9 mouse cellular contexts compared by ENCODE assay signal in the genomic region with DNA sequence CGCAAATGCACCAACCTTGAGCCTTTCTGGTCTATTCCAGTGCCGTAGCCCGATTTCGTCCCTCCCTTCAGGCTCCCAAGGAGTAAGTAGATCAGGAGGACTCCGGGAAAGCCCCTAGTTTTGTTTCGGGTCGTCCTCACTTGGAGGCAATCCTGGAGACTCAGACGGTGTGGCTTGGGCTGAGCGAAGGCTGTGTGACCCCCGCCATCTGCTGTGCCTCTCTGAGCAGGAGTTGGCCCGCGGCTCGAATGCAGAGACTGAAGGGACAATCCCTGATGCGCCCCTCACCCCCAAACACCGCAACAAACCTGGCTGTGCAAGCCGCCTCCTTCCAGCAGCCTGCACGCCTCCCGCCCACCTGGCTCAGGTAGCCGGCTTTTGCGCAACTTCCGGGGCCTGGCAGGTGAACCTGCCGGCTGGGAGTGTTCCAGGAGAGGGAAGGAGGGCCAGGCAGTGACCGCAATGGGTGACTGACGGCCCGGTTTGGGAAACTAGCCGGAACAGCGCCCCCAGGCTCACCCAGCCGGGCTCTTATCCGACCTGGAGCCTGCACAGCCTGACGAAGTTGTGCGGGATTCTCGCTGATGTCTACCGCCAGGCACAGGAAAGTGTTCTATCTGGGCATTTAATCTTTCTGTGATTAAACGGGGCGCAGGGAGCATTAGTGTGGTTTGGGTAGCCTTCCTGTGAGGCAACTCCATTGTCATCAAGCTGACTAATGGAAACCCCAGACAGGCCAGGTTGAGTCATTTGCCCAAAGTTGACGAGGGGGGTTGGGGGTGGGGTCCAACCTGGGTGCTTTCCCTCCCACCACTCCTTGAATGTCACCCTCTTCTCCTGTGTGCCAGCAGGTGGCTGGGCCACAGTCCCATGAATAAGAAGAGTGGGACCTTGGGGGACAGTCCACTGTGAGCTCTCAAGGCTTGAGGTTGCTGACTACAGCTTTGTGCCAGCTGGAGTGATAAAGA. TPM values are rescaled to one million over a fixed set of nuclear protein-coding genes. Genes with fewer than 3 reads are reported as not detected.
DNase-seq lines count a peak whose midpoint lies in the region; ATAC-seq and TF ChIP-seq lines count a peak whose summit lies in the region.
"Had no signal": no experiment of that assay in that cellular context is flagged by ENCODE, and none has a peak within 500 bp of the region (broad histone marks: within the 10 kb centered on the region; RNA-seq: fewer than 3 reads in every experiment).

No protein-coding gene starts in this region.

- H3K27me3 ChIP-seq in intestine, embryonic 15.5 days (replicated peaks), result no peaks in the 10 kb centered on the region

- peak overlapping the region; percentile 68 for H3K4me2 ChIP-seq in intestine, embryonic 15.5 days (replicated peaks)

- TF ChIP-seq CTCF in lung, adult 2 months (IDR thresholded peaks at IDR 0.05; ENCODE audit: insufficient read depth, low read length), result no peak
- no peak for TF ChIP-seq CTCF in olfactory bulb, adult 2 months (IDR thresholded peaks at IDR 0.05; ENCODE audit: insufficient read depth, low read depth, low read length)

- 18% methylated on average over 36 of the region's 36 CpGs for WGBS in intestine, embryonic 15.5 days
- WGBS in lung, adult 2 months, result 32% methylated on average over 36 of the region's 36 CpGs
- WGBS in olfactory bulb, adult 2 months, result 38% methylated on average over 36 of the region's 36 CpGs

- H3K9ac ChIP-seq in intestine, embryonic 15.5 days, result peak overlapping the region; percentile 23; the same call in 1 of the 2 replicates

- no peaks in the 10 kb centered on the region for H3K9me3 ChIP-seq in intestine, embryonic 15.5 days

- peak; percentile 47 for DNase-seq in ovary, postnatal 36 days (ENCODE audit: low spot score)
- DNase-seq in ovary, adult 18-20 months (ENCODE audit: low spot score), result no peak
- DNase-seq in embryo, embryonic 9.5 days (ENCODE audit: extremely low spot score), result peak; percentile 48
- DNase-seq in lung, adult 2 months, result peak; percentile 88
- no peak for DNase-seq in frontal cortex, postnatal 25 days (ENCODE audit: low spot score in 2 of 2)
- no peak for DNase-seq in right cerebral cortex, postnatal 25 days

- peak overlapping the region; percentile 29 for H3K4me3 ChIP-seq in intestine, embryonic 15.5 days (replicated peaks)
- peak overlapping the region; percentile 59 for H3K4me3 ChIP-seq in lung, adult 2 months (replicated peaks; ENCODE audit: extremely low read depth, low read depth, low read length)
- H3K4me3 ChIP-seq in olfactory bulb, adult 2 months (ENCODE audit: insufficient read depth, low read depth, low read length), result 0 out of 2 replicates have a peak overlapping the region, but pooled peaks have one; percentile 4
- H3K4me3 ChIP-seq: erythroblast, embryonic 14.5 days had no signal

- no peaks in the 10 kb centered on the region for H3K36me3 ChIP-seq in intestine, embryonic 15.5 days

- H3K27ac ChIP-seq in intestine, embryonic 15.5 days, result peak overlapping the region; percentile 22
- no peak overlapping the region for H3K27ac ChIP-seq in olfactory bulb, adult 2 months (ENCODE audit: insufficient read depth, low read depth, low read length)

- H3K4me1 ChIP-seq in intestine, embryonic 15.5 days (replicated peaks), result peaks cover 65% of the 10 kb centered on the region
- peaks cover 41% of the 10 kb centered on the region for H3K4me1 ChIP-seq in lung, adult 2 months (ENCODE audit: control insufficient read depth, insufficient read depth, low read length)
- H3K4me1 ChIP-seq in olfactory bulb, adult 2 months (ENCODE audit: control insufficient read depth, insufficient read depth, low read length), result peaks cover 41% of the 10 kb centered on the region

- TF ChIP-seq POLR2A in lung, adult 2 months (IDR thresholded peaks at IDR 0.05; ENCODE audit: borderline replicate concordance, extremely low read depth, low read depth, low read length), result no peak
- TF ChIP-seq POLR2A in olfactory bulb, adult 2 months (IDR thresholded peaks at IDR 0.05; ENCODE audit: insufficient read depth, low read depth, low read length), result no peak

- peak; percentile 40 for ATAC-seq in intestine, embryonic 15.5 days

RNA-seq across cellular contexts. Expression of gene Fam110a, which starts 6.1 kb away (rescaled TPM):
- polyA plus RNA-seq in intestine, embryonic 15.5 days (2015; fragmentation: Nextera tagmentation; extraction: Ambion mirVana), result 22.5 and 23.7 TPM in 2 replicates
- polyA plus RNA-seq in lung, adult 2 months (2012; rRNA removed), result 41.1 and 42.1 TPM in 2 replicates
- polyA plus RNA-seq in olfactory bulb, adult 2 months (2012; ENCODE audit: insufficient read depth, insufficient read length, low replicate concordance, missing spikeins), result not detected in 2 replicates

RNA-seq across cellular contexts. Expression of gene Slc52a3, which starts 22.4 kb away (rescaled TPM):
- 3.9 and 5.4 TPM in 2 replicates for polyA plus RNA-seq in intestine, embryonic 15.5 days (2015; fragmentation: Nextera tagmentation; extraction: Ambion mirVana)
- polyA plus RNA-seq in lung, adult 2 months (2012; rRNA removed), result 34.5 and 40.5 TPM in 2 replicates
- not detected in 2 replicates for polyA plus RNA-seq in olfactory bulb, adult 2 months (2012; ENCODE audit: insufficient read depth, insufficient read length, low replicate concordance, missing spikeins)

Comparison
In these comparisons a context has a peak if more than half of its experiments do, and no peak if none do; other contexts are left out.
1. DNase-seq: peak in ovary, postnatal 36 days (single experiment), embryo, embryonic 9.5 days (single experiment) and lung, adult 2 months (single experiment); none in ovary, adult 18-20 months (single experiment), frontal cortex, postnatal 25 days (0 of 2) and right cerebral cortex, postnatal 25 days (single experiment).
2. H3K4me3 ChIP-seq: peak in every context shown above with its lines; median percentile 59 in lung, adult 2 months; 29 in intestine, embryonic 15.5 days; 4 in olfactory bulb, adult 2 months.
3. RNA of gene Fam110a, which starts 6.1 kb away (polyA plus RNA-seq): 41.1 to 42.1 TPM in lung, adult 2 months and 22.5 to 23.7 TPM in intestine, embryonic 15.5 days; not detected in olfactory bulb, adult 2 months; every median in the first group is over 10 times any median in the second.